Mouse (Mus musculus) intestine, postnatal 0 days (tissue): ENCODE results near the gene Gtf3c4. TPM values are rescaled to one million over a fixed set of nuclear protein-coding genes. Genes with fewer than 3 reads are reported as not detected.

Experiments used
- ATAC-seq: fragments of 200-750 bp; cut with Nextera tagmentation; 2 replicates; pipeline ENCODE4 v1.8.0; 2017; ENCODE audit warnings: mild to moderate bottlenecking, moderate TSS enrichment, moderate library complexity
- H3K27ac ChIP-seq: fragments of 300-500 bp; sonication (generic); 2 replicates; pipeline ENCODE4 v1.5.1; 2014; ENCODE audit warnings: mild to moderate bottlenecking, low read depth, low read length, moderate library complexity
- H3K27me3 ChIP-seq: fragments of 300-500 bp; sonication (generic); replicated peaks from 2 replicates; pipeline ENCODE4 v1.6.1; 2014; ENCODE audit warnings: low read length, mixed read lengths; ENCODE audit not compliant: control insufficient read depth, insufficient read depth
- H3K36me3 ChIP-seq: fragments of 300-500 bp; sonication (generic); 2 replicates; pipeline ENCODE4 v1.6.1; 2014; ENCODE audit warnings: mild to moderate bottlenecking, moderate library complexity; ENCODE audit not compliant: control insufficient read depth, insufficient read depth
- H3K4me1 ChIP-seq: fragments of 300-500 bp; sonication (generic); replicated peaks from 2 replicates; pipeline ENCODE4 v1.6.1; 2014; ENCODE audit warnings: antibody characterized with exemption, low read length, mixed read lengths; ENCODE audit not compliant: control insufficient read depth, insufficient read depth
- H3K4me2 ChIP-seq: fragments of 300-500 bp; sonication (generic); replicated peaks from 2 replicates; pipeline ENCODE4 v1.6.1; 2014; ENCODE audit warnings: low read depth, mild to moderate bottlenecking, moderate library complexity
- H3K4me3 ChIP-seq: fragments of 300-500 bp; sonication (generic); 2 replicates; pipeline ENCODE4 v1.5.1; 2014; ENCODE audit warnings: low read depth, low read length
- H3K9ac ChIP-seq: fragments of 300-500 bp; sonication (generic); 2 replicates; pipeline ENCODE4 v1.6.1; 2014; ENCODE audit warnings: mild to moderate bottlenecking, low read depth, low read length
- H3K9me3 ChIP-seq: fragments of 300-500 bp; sonication (generic); 2 replicates; pipeline ENCODE4 v1.6.1; 2016; ENCODE audit warnings: mixed run types; ENCODE audit not compliant: control insufficient read depth
- CTCF ChIP-seq: sonication (generic); IDR thresholded peaks from 2 replicates; pipeline ENCODE4 v1.5.1; 2016; ENCODE audit warnings: low read depth, mild to moderate bottlenecking, control low read depth, antibody characterized with exemption, moderate library complexity
- WGBS: fragments of 180-500 bp; shearing (Covaris S2); extraction: QIAGEN DNeasy Blood & Tissue Kit; methylation state at CpG from one replicate; pipeline ENCODE4 v1.1.7; 2014; 5-methylcytosine and 5-hydroxymethylcytosine counted together
- polyA plus RNA-seq: library from polyadenylated mRNA; unstranded; fragments of >200 nt; fragmentation: Nextera tagmentation; extraction: Ambion mirVana; gene quantifications from 2 replicates; pipeline ENCODE4 v1.2.1, GENCODE M21; 2015

The Gtf3c4 gene
- polyA plus RNA-seq, 1 experiment from 2014 or later, result 3.0 TPM

DNA sequence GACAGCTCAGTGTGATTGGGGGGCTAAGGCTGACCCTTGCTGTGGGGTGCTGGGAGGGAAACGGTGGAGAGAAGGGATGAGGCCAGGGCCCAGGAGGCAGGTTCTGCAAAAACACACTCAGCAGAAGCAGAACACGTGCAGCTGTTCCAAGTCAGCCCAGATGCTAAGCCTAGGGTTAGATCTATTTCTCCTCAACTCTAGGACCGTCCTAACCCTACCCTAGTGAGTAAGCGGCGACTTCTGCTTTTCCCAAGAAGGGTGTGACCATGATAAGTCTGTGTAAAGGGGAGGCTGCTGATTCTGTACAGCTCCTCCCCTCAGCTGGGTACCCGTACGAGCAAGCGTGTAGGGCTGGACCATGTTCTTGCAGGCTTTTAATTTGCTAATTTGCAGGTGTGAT, 43.9 kb downstream of the Gtf3c4 start:
- no peak for ATAC-seq
- Histone ChIP-seq H3K4me3 (no peak overlapping the region), H3K36me3 (no peaks in the 10 kb centered on the region), H3K4me1 (no peaks in the 10 kb centered on the region), H3K4me2 (no peak overlapping the region), H3K9ac (no peak overlapping the region), H3K9me3 (no peaks in the 10 kb centered on the region), H3K27ac (no peak overlapping the region), H3K27me3 (no peaks in the 10 kb centered on the region)
- no peak for TF ChIP-seq CTCF
- WGBS, result 47% methylated on average over 8 of the region's 8 CpGs

DNA sequence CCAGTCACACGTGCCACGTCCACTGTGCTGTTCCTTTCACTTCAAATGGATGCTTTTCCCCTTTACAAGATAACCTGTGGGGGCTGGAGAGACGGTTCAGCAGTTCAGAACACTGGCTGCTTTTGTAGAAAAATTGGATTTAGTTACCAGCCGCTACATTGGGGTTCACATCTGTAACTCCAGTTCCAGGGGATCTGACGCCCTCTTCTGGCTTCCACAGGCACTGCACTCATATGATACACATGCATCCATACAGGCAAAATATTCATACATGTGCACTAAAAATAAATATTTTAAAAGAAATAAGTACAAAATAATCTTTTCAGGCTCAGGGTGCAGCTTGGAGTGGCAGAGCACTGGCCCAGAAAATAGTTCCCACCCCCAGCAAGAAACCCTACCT, 45.5 kb downstream of the Gtf3c4 start:
- 81% methylated on average over 5 of the region's 5 CpGs for WGBS

DNA sequence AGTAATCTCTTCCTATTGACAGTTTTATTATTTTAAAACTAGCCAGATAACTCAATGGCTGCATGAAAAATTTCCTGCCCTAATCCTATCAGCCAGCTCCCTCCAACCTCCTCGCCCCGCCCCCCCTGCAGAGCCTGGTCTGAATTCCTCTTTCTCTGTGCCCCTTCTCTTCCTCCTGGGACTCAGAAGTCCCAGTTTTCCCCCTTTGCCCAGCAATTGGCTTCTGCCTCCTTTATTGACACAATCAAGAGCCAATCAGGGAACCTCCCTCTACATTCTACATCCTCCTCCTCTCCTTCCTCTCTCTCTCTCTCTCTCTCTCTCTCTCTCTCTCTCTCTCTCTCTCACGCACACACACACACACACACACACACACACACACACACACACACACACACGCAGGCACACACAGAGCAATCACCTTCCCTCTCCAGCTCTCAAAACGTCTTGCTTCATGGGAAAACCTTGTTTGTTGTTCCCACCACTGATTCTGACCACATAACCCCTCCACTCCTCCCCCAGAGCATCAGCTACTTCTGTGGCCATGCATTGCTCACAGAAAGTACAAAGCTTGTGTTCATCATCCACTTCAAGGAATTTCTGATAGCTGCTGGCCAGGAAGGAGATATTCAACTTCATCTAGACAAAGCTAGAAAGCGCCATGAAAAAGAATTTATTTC, 47.1 kb downstream of the Gtf3c4 start:
- Histone ChIP-seq H3K9ac (no peak overlapping the region), H3K36me3 (no peaks in the 10 kb centered on the region), H3K4me1 (no peaks in the 10 kb centered on the region), H3K27ac (peak overlapping the region; percentile 21; the same call in 1 of the 2 replicates), H3K4me2 (peak overlapping the region; percentile 30), H3K27me3 (no peaks in the 10 kb centered on the region), H3K9me3 (no peaks in the 10 kb centered on the region), H3K4me3 (no peak overlapping the region)
- no peak for TF ChIP-seq CTCF
- WGBS, result 27% methylated on average over 5 of the region's 6 CpGs
- ATAC-seq, result no peak

More for the DNA sequence above, 45.5 kb downstream of the Gtf3c4 start:
- ATAC-seq, result no peak
- H3K36me3 ChIP-seq, result no peaks in the 10 kb centered on the region
- peak; percentile 34 for TF ChIP-seq CTCF
- no peaks in the 10 kb centered on the region for H3K4me1 ChIP-seq
- H3K4me2 ChIP-seq, result no peak overlapping the region
- no peak overlapping the region for H3K27ac ChIP-seq
- no peaks in the 10 kb centered on the region for H3K9me3 ChIP-seq
- H3K4me3 ChIP-seq, result no peak overlapping the region
- H3K27me3 ChIP-seq, result no peaks in the 10 kb centered on the region
- no peak overlapping the region for H3K9ac ChIP-seq

DNA sequence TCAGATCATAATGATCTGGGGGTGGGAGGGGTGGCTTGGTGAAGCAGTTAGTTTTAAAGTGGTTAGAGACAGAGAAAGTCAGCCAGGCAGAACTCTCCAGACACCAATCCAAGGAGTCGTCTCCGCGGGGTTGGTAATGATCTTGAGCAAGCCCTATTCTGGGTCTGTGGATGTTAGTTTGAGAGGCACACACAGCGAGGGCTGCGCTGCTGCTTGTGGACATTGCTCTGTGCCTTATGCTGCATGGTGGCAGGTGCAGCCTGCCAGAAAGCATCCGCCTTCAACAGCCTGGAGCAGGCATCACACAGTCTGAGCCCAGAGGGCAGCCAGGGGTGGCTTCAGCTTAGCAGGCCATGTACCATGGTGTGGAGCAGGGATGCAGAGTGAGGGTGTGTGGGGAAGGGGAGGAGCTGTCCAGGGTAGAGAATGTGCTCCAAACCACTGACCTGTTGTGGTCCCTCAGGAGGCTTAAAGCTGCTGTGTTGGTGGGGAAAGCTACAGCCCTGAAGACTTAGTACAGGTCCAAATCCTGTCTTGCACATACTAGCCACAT, 53.0 kb downstream of the Gtf3c4 start:
- Histone ChIP-seq H3K27me3 (no peaks in the 10 kb centered on the region), H3K4me1 (no peaks in the 10 kb centered on the region), H3K4me2 (no peak overlapping the region), H3K36me3 (no peaks in the 10 kb centered on the region), H3K9ac (no peak overlapping the region), H3K27ac (no peak overlapping the region), H3K9me3 (no peaks in the 10 kb centered on the region), H3K4me3 (no peak overlapping the region)
- ATAC-seq, result no peak
- WGBS, result 68% methylated on average over 6 of the region's 6 CpGs
- TF ChIP-seq CTCF, result no peak

DNA sequence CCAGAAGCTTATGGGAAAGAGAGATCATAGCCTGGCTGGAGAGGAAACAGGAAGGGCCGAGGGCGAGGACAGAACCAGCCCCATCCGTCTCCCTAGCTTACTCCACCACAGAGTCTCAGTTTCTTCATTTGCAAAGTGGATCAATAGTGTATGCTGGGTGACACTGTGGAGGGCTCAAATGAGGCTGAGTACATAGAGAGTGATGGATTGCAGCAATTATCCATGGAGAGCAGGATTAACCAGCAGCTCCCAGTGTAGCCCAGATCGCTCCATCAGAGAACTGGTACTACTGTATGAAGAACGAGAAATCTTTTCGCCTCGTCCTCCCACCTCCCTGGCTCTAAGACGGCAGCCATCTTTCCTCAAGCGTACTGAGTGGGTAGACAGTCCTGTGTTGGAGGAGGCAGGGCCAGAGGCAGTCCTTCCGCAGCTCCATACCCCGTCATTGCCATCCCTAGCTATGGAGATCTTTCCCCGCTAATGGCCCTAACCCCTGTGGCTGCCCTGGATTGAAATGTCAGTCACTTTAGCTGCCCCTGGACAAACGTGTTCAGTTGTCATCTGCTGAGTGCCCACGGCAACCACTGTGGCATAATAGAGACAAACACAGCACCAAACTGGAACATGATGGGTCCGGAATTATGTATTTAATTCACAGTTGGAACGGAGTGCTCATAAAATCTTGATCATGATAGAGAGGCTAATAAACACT, 53.6 kb downstream of the Gtf3c4 start:
- Histone ChIP-seq H3K4me3 (no peak overlapping the region), H3K27me3 (no peaks in the 10 kb centered on the region), H3K4me2 (no peak overlapping the region), H3K9ac (no peak overlapping the region), H3K27ac (no peak overlapping the region), H3K36me3 (no peaks in the 10 kb centered on the region), H3K4me1 (no peaks in the 10 kb centered on the region), H3K9me3 (no peaks in the 10 kb centered on the region)
- ATAC-seq, result no peak
- WGBS, result 64% methylated on average over 16 of the region's 16 CpGs
- no peak for TF ChIP-seq CTCF

DNA sequence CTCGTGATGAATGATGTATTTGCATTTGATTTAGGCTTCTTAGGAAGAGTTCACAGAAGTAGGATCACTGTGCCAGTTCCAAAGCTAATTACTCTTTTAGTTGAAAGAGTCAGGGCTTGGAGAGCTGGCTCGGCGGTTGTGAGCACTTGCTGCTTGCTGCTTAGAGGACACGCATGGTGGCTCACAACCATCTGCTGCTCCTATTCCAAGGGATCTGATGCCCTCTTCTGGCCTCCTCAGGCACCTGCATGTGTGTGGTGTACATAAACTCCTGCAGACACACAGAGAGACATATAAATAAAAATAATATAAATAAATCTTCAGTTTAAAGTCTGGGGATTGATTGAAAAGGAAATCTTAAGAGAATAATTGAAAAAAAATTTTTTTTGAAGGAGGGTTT, 58.9 kb downstream of the Gtf3c4 start:
- Histone ChIP-seq H3K36me3 (no peaks in the 10 kb centered on the region), H3K4me2 (no peak overlapping the region), H3K4me1 (no peaks in the 10 kb centered on the region), H3K9ac (no peak overlapping the region), H3K4me3 (no peak overlapping the region), H3K27me3 (no peaks in the 10 kb centered on the region), H3K27ac (no peak overlapping the region), H3K9me3 (no peaks in the 10 kb centered on the region)
- WGBS, result 87% methylated on average over 4 of the region's 4 CpGs
- ATAC-seq, result no peak
- no peak for TF ChIP-seq CTCF
